Mouse (Mus musculus) gastrocnemius, postnatal 25 days (tissue): ENCODE data around the gene Nkx6-1. TPM values are rescaled to one million over a fixed set of nuclear protein-coding genes. Genes with fewer than 3 reads are reported as not detected.
A peak's percentile ranks its signal among the peaks of the same experiment; 100 is the strongest.

Experiments
- DNase-seq: peaks from one replicate; pipeline ENCODE4 v3.0.0; 2022
- long read RNA-seq, 2 experiments: library from polyadenylated mRNA; stranded (forward); transcript quantifications; one replicate each; pipeline ENCODE4 v2.0.0; 2021
- total RNA-seq, 2 experiments: library from RNA; stranded (reverse); gene quantifications; 1 replicate in 1 of 2; 2 replicates in 1 of 2; pipeline ENCODE4 v1.2.3; 2021

Nkx6-1 gene
- not detected for total RNA-seq
- long read RNA-seq, experiment 1, result 0 reads
- long read RNA-seq, experiment 2, result 0 reads

GRCm38 (mm10) chr5:101664945-101665615 is at the start of gene Nkx6-1:
Nkx6-1 (minus strand) TSS chr5:101664996.
- peak; percentile 54 for DNase-seq

- no peak for DNase-seq
Measured at GRCm38 (mm10) chr5:101713064-101713613, 48.3 kb upstream of the Nkx6-1 start.

- DNase-seq, result no peak
Measured at GRCm38 (mm10) chr5:101703374-101704260, 38.8 kb upstream of the Nkx6-1 start.

GRCm38 (mm10) chr5:101702636-101703035 is 37.8 kb upstream of the Nkx6-1 start:
- DNase-seq, result no peak

GRCm38 (mm10) chr5:101700607-101701006 is 35.8 kb upstream of the Nkx6-1 start:
- no peak for DNase-seq

GRCm38 (mm10) chr5:101688581-101688980 is 23.8 kb upstream of the Nkx6-1 start:
- no peak for DNase-seq

GRCm38 (mm10) chr5:101683340-101683739 is 18.5 kb upstream of the Nkx6-1 start:
- no peak for DNase-seq

- no peak for DNase-seq
Measured at GRCm38 (mm10) chr5:101680338-101680737, 15.5 kb upstream of the Nkx6-1 start.

- DNase-seq, result no peak
Measured at GRCm38 (mm10) chr5:101669381-101669780, 4.6 kb upstream of the Nkx6-1 start.

- DNase-seq, result no peak
Measured at GRCm38 (mm10) chr5:101668475-101668874, 3.7 kb upstream of the Nkx6-1 start.

GRCm38 (mm10) chr5:101668028-101668427 is 3.2 kb upstream of the Nkx6-1 start:
- DNase-seq, result no peak

GRCm38 (mm10) chr5:101667263-101667990 is 2.6 kb upstream of the Nkx6-1 start:
- no peak for DNase-seq

- DNase-seq, result no peak
Measured at GRCm38 (mm10) chr5:101666713-101667112, 1.9 kb upstream of the Nkx6-1 start.

- no peak for DNase-seq
Measured at GRCm38 (mm10) chr5:101666091-101666490, 1.3 kb upstream of the Nkx6-1 start.

- no peak for DNase-seq
Measured at GRCm38 (mm10) chr5:101664423-101664921, 324 bp downstream of the Nkx6-1 start.

GRCm38 (mm10) chr5:101663621-101664422 is 974 bp downstream of the Nkx6-1 start:
- DNase-seq, result no peak

GRCm38 (mm10) chr5:101663176-101663575 is 1.6 kb downstream of the Nkx6-1 start:
- DNase-seq, result no peak

GRCm38 (mm10) chr5:101662485-101662884 is 2.3 kb downstream of the Nkx6-1 start:
- no peak for DNase-seq

GRCm38 (mm10) chr5:101661561-101662211 is 3.1 kb downstream of the Nkx6-1 start:
- DNase-seq, result no peak

GRCm38 (mm10) chr5:101660666-101661065 is 4.1 kb downstream of the Nkx6-1 start:
- DNase-seq, result no peak
